Mouse (Mus musculus) heart, embryonic 11.5 days (tissue): ENCODE data around the gene Asxl1. TPM values are rescaled to one million over a fixed set of nuclear protein-coding genes. Genes with fewer than 3 reads are reported as not detected.

Experiments
- ATAC-seq: fragments of 200-750 bp; cut with Nextera tagmentation; replicated peaks from 2 replicates; pipeline ENCODE4 v1.8.0; 2017; ENCODE audit warnings: moderate library complexity; ENCODE audit not compliant: insufficient number of reproducible peaks, low FRiP score, low TSS enrichment
- H3K27ac ChIP-seq: fragments of 300-500 bp; sonication (generic); 2 replicates; pipeline ENCODE4 v1.5.1; 2014; ENCODE audit warnings: mild to moderate bottlenecking, low read depth, low read length
- H3K27me3 ChIP-seq: fragments of 300-500 bp; sonication (generic); 2 replicates; pipeline ENCODE4 v1.6.1; 2014; ENCODE audit warnings: mild to moderate bottlenecking, low read length, mixed read lengths; ENCODE audit not compliant: control insufficient read depth, insufficient read depth
- H3K36me3 ChIP-seq: fragments of 300-500 bp; sonication (generic); 2 replicates; pipeline ENCODE4 v1.6.1; 2014; ENCODE audit warnings: mild to moderate bottlenecking, low read length, moderate library complexity, mixed read lengths; ENCODE audit not compliant: control insufficient read depth, insufficient read depth
- H3K4me1 ChIP-seq: fragments of 300-500 bp; sonication (generic); 2 replicates; pipeline ENCODE4 v1.6.1; 2014; ENCODE audit warnings: low read length; ENCODE audit not compliant: control insufficient read depth, insufficient read depth
- H3K4me2 ChIP-seq: fragments of 300-500 bp; sonication (generic); 2 replicates; pipeline ENCODE4 v1.6.1; 2014; ENCODE audit warnings: mild to moderate bottlenecking, moderate library complexity
- H3K4me3 ChIP-seq: fragments of 300-500 bp; sonication (generic); 2 replicates; pipeline ENCODE4 v1.5.1; 2014; ENCODE audit warnings: low read depth, low read length
- H3K9ac ChIP-seq: fragments of 300-500 bp; sonication (generic); 2 replicates; pipeline ENCODE4 v1.6.1; 2014; ENCODE audit warnings: mild to moderate bottlenecking, low read depth, low read length, moderate library complexity
- H3K9me3 ChIP-seq: fragments of 300-500 bp; sonication (generic); replicated peaks from 2 replicates; pipeline ENCODE4 v1.6.1; 2016; ENCODE audit warnings: low read length; ENCODE audit not compliant: control insufficient read depth
- WGBS: fragments of 180-500 bp; shearing (Covaris S2); extraction: QIAGEN DNeasy Blood & Tissue Kit; methylation state at CpG from one replicate; pipeline ENCODE4 v1.1.7; 2014; ENCODE audit not compliant: insufficient replicate concordance; 5-methylcytosine and 5-hydroxymethylcytosine counted together
- polyA plus RNA-seq: library from polyadenylated mRNA; unstranded; fragments of >200 nt; fragmentation: Nextera tagmentation; extraction: Ambion mirVana; gene quantifications from 2 replicates; pipeline ENCODE4 v1.2.1, GENCODE M21; 2014

The Asxl1 gene
- polyA plus RNA-seq, 1 experiment from 2014 or later: 13.8 TPM

- Histone ChIP-seq H3K4me3 (no peak overlapping the region), H3K36me3 (0 out of 2 replicates have a peak, but pooled peaks cover 4% of the 10 kb centered on the region), H3K4me2 (no peak overlapping the region), H3K9me3 (no peaks in the 10 kb centered on the region), H3K9ac (no peak overlapping the region), H3K4me1 (no peaks in the 10 kb centered on the region), H3K27me3 (no peaks in the 10 kb centered on the region), H3K27ac (no peak overlapping the region)
- ATAC-seq: no peak
- WGBS: 84% methylated on average over 9 of the region's 9 CpGs
Observed at GRCm38 (mm10) chr2:153312884-153313283, 32.7 kb upstream of the Asxl1 start.

- no peak overlapping the region for H3K9ac ChIP-seq
- H3K9me3 ChIP-seq: no peaks in the 10 kb centered on the region
- no peaks in the 10 kb centered on the region for H3K4me1 ChIP-seq
- no peak overlapping the region for H3K4me3 ChIP-seq
- ATAC-seq: no peak
- H3K4me2 ChIP-seq: no peak overlapping the region
- H3K27ac ChIP-seq: no peak overlapping the region
- peaks cover 11% of the 10 kb centered on the region for H3K36me3 ChIP-seq
- WGBS: 85% methylated on average over 4 of the region's 4 CpGs
- no peaks in the 10 kb centered on the region for H3K27me3 ChIP-seq
Observed at GRCm38 (mm10) chr2:153318408-153318807, 27.2 kb upstream of the Asxl1 start.

- Histone ChIP-seq H3K9me3 (no peaks in the 10 kb centered on the region), H3K4me1 (no peaks in the 10 kb centered on the region), H3K27ac (no peak overlapping the region), H3K36me3 (peaks cover 11% of the 10 kb centered on the region), H3K4me2 (no peak overlapping the region), H3K9ac (no peak overlapping the region), H3K27me3 (no peaks in the 10 kb centered on the region), H3K4me3 (no peak overlapping the region)
- no peak for ATAC-seq
- 69% methylated on average over 8 of the region's 8 CpGs for WGBS
Observed at GRCm38 (mm10) chr2:153319036-153319643, 26.5 kb upstream of the Asxl1 start.

GRCm38 (mm10) chr2:153325706-153326376 lies 19.8 kb upstream of the Asxl1 start:
- no peak overlapping the region for H3K4me2 ChIP-seq
- H3K36me3 ChIP-seq: peaks cover 16% of the 10 kb centered on the region
- H3K4me3 ChIP-seq: no peak overlapping the region
- no peak overlapping the region for H3K27ac ChIP-seq
- H3K27me3 ChIP-seq: no peaks in the 10 kb centered on the region
- no peaks in the 10 kb centered on the region for H3K4me1 ChIP-seq
- ATAC-seq: no peak
- WGBS: 71% methylated on average over 9 of the region's 9 CpGs
- no peaks in the 10 kb centered on the region for H3K9me3 ChIP-seq
- H3K9ac ChIP-seq: no peak overlapping the region

GRCm38 (mm10) chr2:153332271-153332670 lies 13.4 kb upstream of the Asxl1 start:
- Histone ChIP-seq H3K4me1 (peaks cover 8% of the 10 kb centered on the region), H3K27me3 (no peaks in the 10 kb centered on the region), H3K4me3 (no peak overlapping the region), H3K9me3 (no peaks in the 10 kb centered on the region), H3K36me3 (peaks cover 11% of the 10 kb centered on the region), H3K27ac (no peak overlapping the region), H3K9ac (no peak overlapping the region), H3K4me2 (no peak overlapping the region)
- 90% methylated on average over 5 of the region's 5 CpGs for WGBS
- ATAC-seq: no peak

- Histone ChIP-seq H3K9me3 (no peaks in the 10 kb centered on the region), H3K36me3 (peaks cover 11% of the 10 kb centered on the region), H3K4me1 (peaks cover 15% of the 10 kb centered on the region), H3K27ac (no peak overlapping the region), H3K9ac (no peak overlapping the region), H3K4me3 (no peak overlapping the region), H3K27me3 (no peaks in the 10 kb centered on the region), H3K4me2 (no peak overlapping the region)
- 87% methylated on average over 3 of the region's 3 CpGs for WGBS
- ATAC-seq: no peak
Observed at GRCm38 (mm10) chr2:153332981-153333380, 12.6 kb upstream of the Asxl1 start.

GRCm38 (mm10) chr2:153333822-153334232 lies 11.8 kb upstream of the Asxl1 start:
- no peak for ATAC-seq
- H3K9ac ChIP-seq: no peak overlapping the region
- no peaks in the 10 kb centered on the region for H3K27me3 ChIP-seq
- H3K4me1 ChIP-seq: peaks cover 15% of the 10 kb centered on the region
- 62% methylated on average over 6 of the region's 6 CpGs for WGBS
- no peak overlapping the region; the same call in 1 of the 2 replicates for H3K27ac ChIP-seq
- H3K4me3 ChIP-seq: no peak overlapping the region
- peaks cover 6% of the 10 kb centered on the region; the same call in 1 of the 2 replicates for H3K36me3 ChIP-seq
- H3K4me2 ChIP-seq: no peak overlapping the region
- H3K9me3 ChIP-seq: no peaks in the 10 kb centered on the region

- H3K27me3 ChIP-seq: no peaks in the 10 kb centered on the region
- no peaks in the 10 kb centered on the region for H3K9me3 ChIP-seq
- no peak overlapping the region for H3K4me3 ChIP-seq
- ATAC-seq: no peak
- H3K27ac ChIP-seq: no peak overlapping the region; the same call in 1 of the 2 replicates
- WGBS: 68% methylated on average over 3 of the region's 3 CpGs
- peaks cover 6% of the 10 kb centered on the region; the same call in 1 of the 2 replicates for H3K36me3 ChIP-seq
- H3K9ac ChIP-seq: no peak overlapping the region
- H3K4me1 ChIP-seq: peaks cover 15% of the 10 kb centered on the region
- H3K4me2 ChIP-seq: no peak overlapping the region
Observed at GRCm38 (mm10) chr2:153334281-153334680, 11.3 kb upstream of the Asxl1 start.

GRCm38 (mm10) chr2:153336117-153336516 lies 9.5 kb upstream of the Asxl1 start:
- Histone ChIP-seq H3K9me3 (no peaks in the 10 kb centered on the region), H3K27ac (no peak overlapping the region), H3K27me3 (no peaks in the 10 kb centered on the region), H3K36me3 (no peaks in the 10 kb centered on the region), H3K4me1 (peaks cover 15% of the 10 kb centered on the region), H3K4me3 (no peak overlapping the region), H3K4me2 (no peak overlapping the region), H3K9ac (no peak overlapping the region)
- 43% methylated on average over 2 of the region's 2 CpGs for WGBS
- no peak for ATAC-seq
